Mouse (Mus musculus) right cerebral cortex, postnatal 10 days (tissue): ENCODE results near the gene Uts2.
A peak's percentile ranks its signal among the peaks of the same experiment; 100 is the strongest.
"Not testable (repeated sequence)": the region's sequence is repeated elsewhere in the genome, so short reads cannot be mapped to it uniquely, and the experiment has no call there.

ENCODE experiments used
- DNase-seq, 2 experiments: peaks; one replicate each; pipeline ENCODE4 v3.0.0; 2021; ENCODE audit warnings: low spot score in 2 of 2

The Uts2 gene

DNA sequence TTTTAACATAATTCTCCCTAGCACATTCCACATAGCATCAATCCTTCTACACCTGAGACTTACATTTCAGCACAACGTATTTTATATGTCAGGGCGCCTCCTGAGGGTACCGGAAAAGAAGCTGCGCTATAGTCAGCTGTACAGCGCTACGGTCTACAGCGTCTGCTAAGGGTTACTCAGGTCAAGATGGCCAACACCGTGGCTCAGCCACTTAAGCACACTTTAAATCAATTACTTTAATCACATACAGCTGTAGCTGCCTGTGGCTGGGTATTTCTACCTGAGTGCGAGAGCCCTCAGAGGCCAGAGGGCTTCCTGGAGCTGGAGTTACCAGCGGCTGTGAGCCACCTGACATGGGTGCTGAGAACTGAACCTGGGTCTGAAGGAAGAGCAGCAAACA, 19.0 kb downstream of the Uts2 start:
- DNase-seq = no peak

DNA sequence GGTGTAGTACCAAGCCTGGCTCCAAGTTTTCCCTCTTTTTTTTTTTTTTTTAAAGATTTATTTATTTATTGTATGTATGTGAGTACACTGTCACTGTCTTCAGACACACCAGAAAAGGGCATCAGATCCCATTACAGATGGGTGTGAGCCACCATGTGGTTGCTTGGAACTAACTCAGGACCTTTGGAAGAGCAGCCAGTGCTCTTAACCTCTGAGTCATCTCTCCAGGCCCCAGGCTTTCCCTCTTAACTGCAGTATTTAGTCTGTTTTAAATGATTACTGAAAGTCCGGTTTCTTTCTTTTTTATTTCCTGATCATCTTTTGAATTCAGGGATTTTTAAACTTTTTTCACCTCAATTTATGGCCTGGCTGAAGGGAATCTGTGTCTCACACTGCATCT, 20.5 kb downstream of the Uts2 start:
- DNase-seq = not testable (repeated sequence)

DNA sequence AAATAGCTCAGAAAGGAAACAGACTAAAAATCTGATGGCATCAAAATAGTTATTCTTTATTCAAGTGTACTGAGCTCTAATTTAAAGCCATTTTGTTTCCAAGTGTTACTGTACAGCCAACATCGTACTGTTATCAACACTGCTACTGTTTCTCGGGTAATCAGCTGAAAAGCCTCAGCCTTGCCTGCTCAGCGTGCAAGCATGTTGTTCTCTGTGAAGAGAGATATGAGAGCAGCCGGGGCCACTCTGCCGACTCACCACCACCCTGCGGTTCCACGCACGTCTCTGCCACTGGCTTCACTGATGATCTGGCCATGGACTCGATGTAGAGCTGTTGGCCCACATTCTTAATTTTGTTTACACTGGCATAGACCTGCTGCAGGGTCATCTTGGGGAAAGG, 27.3 kb downstream of the Uts2 start:
- DNase-seq = no peak

DNA sequence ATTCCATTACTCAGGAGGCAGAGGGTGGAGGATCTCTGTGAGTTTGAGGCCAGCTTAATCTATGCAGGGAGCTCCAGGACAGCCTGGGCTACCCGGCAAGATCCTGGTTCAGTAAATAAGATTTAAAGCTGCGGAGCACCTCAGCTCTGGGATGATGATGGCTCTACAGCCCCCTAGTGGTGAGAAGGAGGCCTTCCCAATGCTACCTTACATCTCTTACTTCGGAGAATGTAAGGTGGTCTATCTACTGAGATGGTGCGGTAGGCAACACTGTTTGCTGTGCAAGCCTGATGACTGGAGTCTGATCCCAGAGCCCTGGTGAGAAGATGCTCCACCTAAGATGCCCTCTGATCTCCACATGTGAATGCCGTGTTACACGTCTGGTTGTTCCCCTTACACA, 30.1 kb downstream of the Uts2 start:
- peak in 1 of 2 experiments; percentile 48 for DNase-seq

DNA sequence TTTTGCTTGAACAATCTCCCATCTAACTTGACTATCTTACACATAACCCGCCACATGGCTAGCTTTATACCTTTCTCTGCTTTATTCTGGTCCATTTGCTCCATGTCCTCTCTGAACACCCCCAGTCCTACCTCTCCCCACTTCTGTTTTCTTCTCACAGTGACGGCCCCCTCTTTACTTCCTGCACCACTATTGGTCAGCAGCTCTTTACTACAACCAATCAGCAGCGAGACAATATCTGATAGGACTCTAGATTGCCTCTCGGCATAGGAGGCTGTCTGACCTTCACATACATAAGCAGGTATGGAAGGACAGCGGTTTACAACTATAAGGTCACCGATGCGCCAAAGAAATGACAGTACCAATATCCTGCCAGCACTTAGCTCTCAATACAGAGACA, 39.6 kb downstream of the Uts2 start:
- DNase-seq = no peak

DNA sequence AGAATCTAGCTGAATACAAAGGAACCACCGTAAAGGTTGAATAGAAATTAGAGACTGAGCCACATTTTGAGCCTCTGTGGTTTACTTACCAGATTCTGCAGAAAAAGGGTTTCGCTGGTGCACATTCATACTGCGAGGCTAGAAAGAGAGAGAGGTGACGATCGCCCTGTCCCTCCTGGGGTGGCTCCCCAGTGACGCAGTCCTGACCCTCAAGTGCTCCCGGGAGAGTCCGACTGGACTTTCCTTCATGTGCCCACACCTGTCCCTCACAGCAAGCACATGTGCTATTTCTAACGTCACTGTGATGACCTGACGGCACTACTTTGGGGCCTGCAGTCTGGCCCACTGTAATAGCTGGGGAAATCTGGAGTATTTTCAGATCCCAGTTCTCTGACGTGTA, 40.9 kb downstream of the Uts2 start:
- no peak for DNase-seq

DNA sequence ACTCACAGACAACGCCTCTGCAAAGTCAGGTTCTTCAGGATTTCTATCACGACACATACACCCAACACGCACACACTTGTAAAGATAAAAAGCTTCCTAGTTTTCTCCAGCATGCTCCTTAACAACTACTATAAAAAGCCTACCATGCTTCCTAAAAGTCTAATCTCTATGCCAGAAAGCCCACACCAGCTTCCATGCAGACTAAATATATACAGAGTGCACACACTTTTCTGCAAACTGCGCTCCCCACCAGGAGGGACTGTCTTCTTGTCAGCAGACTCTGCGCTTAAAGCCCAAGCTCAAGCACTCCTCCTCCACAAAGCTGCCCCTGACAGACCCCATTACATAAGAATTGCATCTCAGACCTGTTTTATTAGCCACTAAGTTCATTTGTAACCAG, 44.6 kb downstream of the Uts2 start:
- DNase-seq = peak; percentile 47 to 71

DNA sequence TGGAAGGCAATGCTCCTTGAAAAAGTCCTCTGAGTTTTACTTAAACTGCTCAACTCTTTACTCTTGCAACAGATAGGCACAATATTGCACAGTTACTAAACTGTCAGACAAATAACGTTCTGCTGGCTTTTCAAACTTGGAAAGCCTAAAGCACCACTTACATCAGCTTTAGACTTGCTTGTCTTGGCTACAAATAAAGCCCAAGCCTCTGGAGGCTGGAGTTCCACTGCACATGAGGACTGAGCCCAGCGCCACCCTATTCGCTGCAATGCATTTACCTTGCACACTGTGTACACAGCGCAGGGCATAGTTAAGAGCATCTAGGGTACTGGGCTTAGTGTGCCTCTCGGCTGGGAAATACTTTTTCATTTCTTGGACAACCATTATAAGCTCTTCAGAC, 46.4 kb downstream of the Uts2 start:
- DNase-seq = no peak

DNA sequence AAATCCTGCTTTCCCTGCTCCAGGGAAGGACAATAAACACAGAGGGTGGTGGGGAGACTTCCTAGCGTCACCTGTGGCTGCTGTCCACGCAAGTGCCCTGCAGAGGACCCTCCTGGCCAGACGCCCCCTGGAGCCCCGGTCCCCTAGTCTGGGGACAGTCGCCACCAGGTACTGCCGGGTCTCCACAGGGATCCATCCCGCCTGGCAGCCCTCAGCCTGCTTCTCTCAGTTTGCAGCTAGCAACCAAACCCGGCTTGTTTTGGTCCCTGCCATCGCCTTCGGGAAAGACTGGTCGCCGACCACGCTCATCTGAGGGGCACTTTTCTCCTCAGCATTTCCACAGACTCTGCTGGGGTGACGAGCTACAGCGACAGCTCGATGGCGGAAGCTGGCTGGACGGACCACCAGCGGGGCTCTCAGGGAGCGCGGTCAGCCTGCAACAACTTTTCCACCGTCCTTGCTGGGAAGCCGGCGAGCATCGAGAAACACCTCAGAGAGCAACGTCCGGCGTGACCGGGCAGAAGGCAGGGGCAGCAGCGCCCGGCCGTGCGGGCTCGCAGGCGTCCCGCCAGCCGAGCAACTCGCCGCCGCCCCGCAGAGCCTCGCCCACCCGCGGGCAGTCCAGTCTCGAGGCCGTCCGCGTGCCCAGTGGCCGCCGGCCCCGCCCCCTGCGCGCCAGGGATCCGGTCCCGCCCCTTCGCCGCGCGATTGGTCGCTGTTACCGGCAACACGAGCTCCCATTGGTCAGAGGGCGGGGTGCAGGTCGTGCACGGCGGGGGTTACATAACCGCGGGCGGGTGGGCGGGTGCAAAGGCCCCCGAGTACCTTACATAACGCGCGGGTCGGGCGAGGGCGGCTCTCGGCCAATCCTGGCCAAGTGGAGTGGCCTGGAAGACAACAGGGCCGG, 47.4 kb downstream of the Uts2 start, which contains the start of gene Per3:
Per3 (minus strand) TSS at position 629 of the 907 bp plus-strand sequence.
- DNase-seq = peak; percentile 98

DNA sequence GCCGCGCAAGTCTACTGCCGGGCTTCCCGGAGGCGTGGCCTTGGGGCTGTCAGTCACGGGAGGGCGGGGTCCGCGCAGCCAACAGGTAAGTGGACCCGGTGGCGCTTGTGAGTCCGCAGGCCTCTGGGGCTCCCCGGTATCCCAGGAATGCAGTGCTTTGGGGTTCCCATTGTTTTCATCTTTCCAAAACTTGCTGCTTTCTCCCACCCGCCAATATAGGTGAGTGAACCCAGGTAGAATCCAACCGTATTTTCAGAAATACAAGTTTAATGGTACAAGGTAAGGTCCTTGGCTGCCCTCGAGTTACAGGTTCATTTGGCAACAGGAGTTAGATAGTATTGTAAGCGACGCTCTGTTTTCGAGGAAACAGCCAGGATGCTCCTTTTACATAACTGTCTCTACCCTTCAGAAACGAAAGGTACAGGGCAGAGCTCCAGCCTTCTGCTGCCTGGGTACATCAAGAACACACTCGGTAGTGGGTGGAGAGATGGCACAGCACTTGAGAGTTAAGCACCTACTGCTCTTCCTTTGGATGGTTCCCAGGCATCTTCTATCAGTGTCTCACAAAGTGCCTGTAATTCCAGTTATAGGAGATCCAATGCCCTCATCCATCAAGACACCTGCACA, 48.2 kb downstream of the Uts2 start:
- no peak for DNase-seq

DNA sequence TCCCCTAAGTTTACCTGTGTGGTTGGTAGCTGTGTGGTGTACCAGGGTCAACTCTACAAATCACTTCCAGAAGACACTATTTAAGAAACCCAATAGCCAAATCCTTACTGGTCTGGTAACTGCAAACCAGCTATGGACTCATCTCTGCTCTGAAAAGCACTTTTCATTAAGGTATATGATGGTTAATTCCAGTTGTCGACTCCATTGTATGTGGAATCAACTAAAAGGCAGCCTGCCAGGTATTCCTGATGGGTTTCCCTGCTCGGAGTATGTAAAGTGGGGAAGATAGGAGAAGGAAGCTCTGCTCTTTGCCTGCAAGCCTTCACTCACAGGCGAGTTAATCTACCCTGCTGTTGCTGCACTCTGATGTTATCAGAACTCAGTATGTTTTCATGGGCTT, 49.6 kb downstream of the Uts2 start:
- no peak for DNase-seq

DNA sequence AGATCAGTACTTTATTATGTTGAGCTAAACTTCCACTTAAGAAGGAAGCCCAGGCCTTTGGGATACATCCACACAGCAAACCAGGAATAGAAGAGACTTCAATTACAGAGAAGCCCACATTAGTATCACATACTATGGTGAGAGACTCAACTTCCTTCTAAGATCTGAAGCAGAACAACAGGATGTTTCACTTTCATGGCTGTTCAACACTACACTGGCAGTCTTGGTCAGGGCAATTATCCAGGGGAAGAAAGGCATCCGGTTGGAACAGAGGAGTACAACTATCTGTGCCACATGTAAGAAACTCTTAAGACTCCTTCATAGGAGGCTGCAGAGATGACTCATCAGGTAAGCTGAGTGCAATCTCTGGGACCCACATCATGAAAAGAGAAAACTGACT, 54.3 kb downstream of the Uts2 start:
- DNase-seq = no peak
